Comparison of ENCODE assay signal across 10 mouse cellular contexts in the genomic region with DNA sequence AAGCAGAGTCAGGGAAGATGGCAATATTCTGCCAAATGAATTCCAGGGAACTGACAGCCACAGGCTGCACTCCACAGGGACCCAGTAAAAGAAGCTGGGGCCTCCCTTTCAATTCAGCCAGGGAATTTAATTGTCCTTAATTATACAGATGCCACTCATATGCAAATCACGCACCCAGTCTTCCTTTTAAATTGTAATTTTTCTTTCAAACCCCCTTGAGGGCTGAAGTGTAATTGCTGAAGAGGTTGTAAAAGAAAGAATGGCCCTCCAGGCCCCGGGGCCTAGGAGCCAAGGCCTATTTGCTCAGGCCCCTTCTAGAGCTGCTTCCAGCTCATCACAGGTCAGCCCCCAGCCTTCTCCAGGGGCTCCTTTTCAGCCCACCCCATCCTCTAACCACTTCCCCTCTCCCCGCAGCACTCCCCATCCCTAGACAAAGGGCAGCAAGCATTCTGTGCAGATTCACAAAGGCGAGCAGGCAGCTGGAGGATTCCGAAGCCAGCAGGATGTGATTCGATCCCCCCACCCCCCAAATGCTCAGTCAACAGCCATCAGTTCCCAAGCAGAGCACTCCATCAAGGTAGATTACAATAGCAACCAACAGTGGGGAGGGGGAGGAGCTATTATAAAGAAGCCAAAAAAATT. TPM values are rescaled to one million over a fixed set of nuclear protein-coding genes. Genes with fewer than 3 reads are reported as not detected.
A peak's percentile ranks its signal among the peaks of the same experiment; 100 is the strongest.
DNase-seq lines count a peak whose midpoint lies in the region; ATAC-seq and TF ChIP-seq lines count a peak whose summit lies in the region.
"Had no signal": no experiment of that assay in that cellular context is flagged by ENCODE, and none has a peak within 500 bp of the region (broad histone marks: within the 10 kb centered on the region; RNA-seq: fewer than 3 reads in every experiment).

No protein-coding gene starts in this region.

- DNase-seq in liver, embryonic 11.5 days (ENCODE audit: low spot score): no peak
- no peak for DNase-seq in liver, postnatal 0 days
- peak; percentile 81 for DNase-seq in embryo, embryonic 10.5 days (ENCODE audit: low spot score)
- peak; percentile 84 for DNase-seq in neural tube, embryonic 11.5 days (ENCODE audit: low spot score)
- DNase-seq in right cerebral cortex, postnatal 25 days: no peak
- no peak for DNase-seq in kidney, adult 11 months
- DNase-seq: heart, postnatal 4 days had no signal

- no peak overlapping the region for H3K4me2 ChIP-seq in liver, embryonic 11.5 days
- H3K4me2 ChIP-seq in liver, postnatal 0 days (ENCODE audit: low read depth, low read length): no peak overlapping the region
- H3K4me2 ChIP-seq in hindbrain, embryonic 12.5 days (replicated peaks): peak overlapping the region; percentile 0; the same call in 1 of the 2 replicates
- H3K4me2 ChIP-seq in neural tube, embryonic 11.5 days (ENCODE audit: low read depth): no peak overlapping the region

- no peaks in the 10 kb centered on the region for H3K36me3 ChIP-seq in liver, embryonic 11.5 days (ENCODE audit: control insufficient read depth, insufficient read depth, low read length)
- no peaks in the 10 kb centered on the region for H3K36me3 ChIP-seq in liver, postnatal 0 days (replicated peaks; ENCODE audit: insufficient read depth, low read length)
- H3K36me3 ChIP-seq in hindbrain, embryonic 12.5 days: no peaks in the 10 kb centered on the region
- H3K36me3 ChIP-seq in neural tube, embryonic 11.5 days (ENCODE audit: control insufficient read depth, insufficient read depth, low read length): no peaks in the 10 kb centered on the region

- H3K9ac ChIP-seq in liver, embryonic 11.5 days (ENCODE audit: low read depth, low read length): no peak overlapping the region
- no peak overlapping the region for H3K9ac ChIP-seq in liver, postnatal 0 days (replicated peaks)
- H3K9ac ChIP-seq in hindbrain, embryonic 12.5 days: peak overlapping the region; percentile 27; the same call in 1 of the 2 replicates
- H3K9ac ChIP-seq in neural tube, embryonic 11.5 days (ENCODE audit: low read length): peak overlapping the region; percentile 35; the same call in 1 of the 2 replicates
- H3K9ac ChIP-seq: liver, embryonic 14.5 days had no signal

- no peaks in the 10 kb centered on the region for H3K9me3 ChIP-seq in liver, embryonic 11.5 days (ENCODE audit: control insufficient read depth, low read length)
- no peaks in the 10 kb centered on the region for H3K9me3 ChIP-seq in liver, postnatal 0 days (ENCODE audit: low read length)
- H3K9me3 ChIP-seq in hindbrain, embryonic 12.5 days (replicated peaks): no peaks in the 10 kb centered on the region
- no peaks in the 10 kb centered on the region for H3K9me3 ChIP-seq in neural tube, embryonic 11.5 days (ENCODE audit: control insufficient read depth, low read length)

- no peak for TF ChIP-seq EP300 in liver, postnatal 0 days (IDR thresholded peaks at IDR 0.05; ENCODE audit: low read depth)

- 0 out of 2 replicates have a peak, but pooled peaks cover 5% of the 10 kb centered on the region for H3K4me1 ChIP-seq in liver, embryonic 11.5 days (replicated peaks; ENCODE audit: control insufficient read depth, insufficient read depth, low read length)
- H3K4me1 ChIP-seq in liver, postnatal 0 days (ENCODE audit: insufficient read depth): peaks cover 10% of the 10 kb centered on the region
- H3K4me1 ChIP-seq in hindbrain, embryonic 12.5 days: peaks cover 73% of the 10 kb centered on the region
- H3K4me1 ChIP-seq in neural tube, embryonic 11.5 days (ENCODE audit: control insufficient read depth, insufficient read depth, low read length): peaks cover 36% of the 10 kb centered on the region

- WGBS in liver, embryonic 11.5 days: 40% methylated on average over 6 of the region's 6 CpGs
- 56% methylated on average over 6 of the region's 6 CpGs for WGBS in liver, postnatal 0 days (ENCODE audit: insufficient replicate concordance)
- 2% methylated on average over 6 of the region's 6 CpGs for WGBS in hindbrain, embryonic 12.5 days
- 7% methylated on average over 6 of the region's 6 CpGs for WGBS in neural tube, embryonic 11.5 days

- no peak for ATAC-seq in liver, embryonic 11.5 days (replicated peaks; ENCODE audit: low FRiP score)
- no peak for ATAC-seq in liver, postnatal 0 days
- ATAC-seq in hindbrain, embryonic 12.5 days (ENCODE audit: low FRiP score): peak; percentile 96
- ATAC-seq in neural tube, embryonic 11.5 days (ENCODE audit: insufficient read depth, low FRiP score, low TSS enrichment): peak; percentile 97
- no peak for ATAC-seq in monocyte, adult 5-6 weeks (replicated peaks; ENCODE audit: insufficient number of reproducible peaks, low FRiP score, low TSS enrichment, poor library complexity, severe bottlenecking)

- no peaks in the 10 kb centered on the region for H3K27me3 ChIP-seq in liver, embryonic 11.5 days (replicated peaks; ENCODE audit: control insufficient read depth, insufficient read depth, low read length)
- H3K27me3 ChIP-seq in liver, postnatal 0 days (ENCODE audit: insufficient read depth, low read length): no peaks in the 10 kb centered on the region
- H3K27me3 ChIP-seq in hindbrain, embryonic 12.5 days: no peaks in the 10 kb centered on the region
- H3K27me3 ChIP-seq in neural tube, embryonic 11.5 days (ENCODE audit: control insufficient read depth, insufficient read depth, low read length): no peaks in the 10 kb centered on the region

- peak overlapping the region; percentile 7; the same call in 1 of the 2 replicates for H3K27ac ChIP-seq in liver, embryonic 11.5 days (ENCODE audit: low read depth, low read length)
- no peak overlapping the region for H3K27ac ChIP-seq in liver, postnatal 0 days (ENCODE audit: low read depth)
- H3K27ac ChIP-seq in hindbrain, embryonic 12.5 days: peak overlapping the region; percentile 91
- H3K27ac ChIP-seq in neural tube, embryonic 11.5 days (ENCODE audit: low read depth, low read length): peak overlapping the region; percentile 86
- H3K27ac ChIP-seq: liver, embryonic 14.5 days had no signal

- no peak for TF ChIP-seq CTCF in liver, postnatal 0 days (IDR thresholded peaks at IDR 0.05; ENCODE audit: low read depth)

- no peak overlapping the region for H3K4me3 ChIP-seq in liver, embryonic 11.5 days (ENCODE audit: low read depth, low read length)
- H3K4me3 ChIP-seq in liver, postnatal 0 days (ENCODE audit: low read depth, low read length): no peak overlapping the region
- no peak overlapping the region for H3K4me3 ChIP-seq in hindbrain, embryonic 12.5 days
- no peak overlapping the region for H3K4me3 ChIP-seq in neural tube, embryonic 11.5 days (ENCODE audit: low read depth, low read length)

RNA-seq across cellular contexts. Expression of a gene that starts 59.6 kb away (rescaled TPM):
- 35.7 and 37.9 TPM in 2 replicates for polyA plus RNA-seq in liver, embryonic 11.5 days (2014; fragmentation: Nextera tagmentation; extraction: Ambion mirVana)
- polyA plus RNA-seq in liver, postnatal 0 days (2015; fragmentation: Nextera tagmentation; extraction: Ambion mirVana): 19.1 and 20.2 TPM in 2 replicates
- 81.5 and 84.3 TPM in 2 replicates for polyA plus RNA-seq in hindbrain, embryonic 12.5 days (2016; fragmentation: Nextera tagmentation; extraction: Ambion mirVana)
- 86.9 and 87.7 TPM in 2 replicates for polyA plus RNA-seq in neural tube, embryonic 11.5 days (2014; fragmentation: Nextera tagmentation; extraction: Ambion mirVana)
- total RNA-seq in monocyte, adult 5-6 weeks (2017): 41.7 to 63.6 TPM (median 57.3 TPM) in 3 replicates

Comparison
In these comparisons a context has a peak if more than half of its experiments do, and no peak if none do; other contexts are left out.
1. ATAC-seq: peak in hindbrain, embryonic 12.5 days (single experiment) and neural tube, embryonic 11.5 days (single experiment); none in liver, embryonic 11.5 days (single experiment), liver, postnatal 0 days (single experiment) and monocyte, adult 5-6 weeks (single experiment).
2. DNase-seq: peak in embryo, embryonic 10.5 days (single experiment) and neural tube, embryonic 11.5 days (single experiment); none in liver, embryonic 11.5 days (single experiment), liver, postnatal 0 days (single experiment), right cerebral cortex, postnatal 25 days (single experiment) and kidney, adult 11 months (single experiment).
3. H3K9ac ChIP-seq: peak in hindbrain, embryonic 12.5 days (single experiment) and neural tube, embryonic 11.5 days (single experiment); none in liver, embryonic 11.5 days (single experiment) and liver, postnatal 0 days (single experiment).